Mouse (Mus musculus) testis, adult 2 months (tissue): ENCODE data around the gene Mtf2. TPM values are rescaled to one million over a fixed set of nuclear protein-coding genes. Genes with fewer than 3 reads are reported as not detected.
"Not testable (repeated sequence)": the region's sequence is repeated elsewhere in the genome, so short reads cannot be mapped to it uniquely, and the experiment has no call there.

Source experiments
- H3K27ac ChIP-seq: fragments of 200-500 bp; 2 replicates; pipeline ENCODE4 v1.5.1; 2012; ENCODE audit warnings: low read depth, low read length; ENCODE audit not compliant: control insufficient read depth, insufficient read depth
- H3K27me3 ChIP-seq: fragments of 200-500 bp; 2 replicates; pipeline ENCODE4 v1.6.1; 2012; ENCODE audit warnings: mild to moderate bottlenecking, low read length, moderate library complexity; ENCODE audit not compliant: control insufficient read depth, insufficient read depth
- H3K36me3 ChIP-seq: fragments of 200-500 bp; 2 replicates; pipeline ENCODE4 v1.6.1; 2012; ENCODE audit warnings: mild to moderate bottlenecking, low read length; ENCODE audit not compliant: control insufficient read depth, insufficient read depth
- H3K4me1 ChIP-seq: fragments of 200-500 bp; 2 replicates; pipeline ENCODE4 v1.6.1; 2012; ENCODE audit warnings: low read length; ENCODE audit not compliant: control insufficient read depth, insufficient read depth
- H3K4me3 ChIP-seq: fragments of 200-500 bp; 2 replicates; pipeline ENCODE4 v1.5.1; 2012; ENCODE audit warnings: low read depth, mild to moderate bottlenecking, low read length, moderate library complexity, mixed read lengths; ENCODE audit not compliant: control insufficient read depth
- CTCF ChIP-seq: fragments of 200-500 bp; IDR thresholded peaks from 2 replicates; pipeline ENCODE4 v1.5.1; 2012; ENCODE audit warnings: low read depth, mild to moderate bottlenecking, inconsistent platforms, low read length, moderate library complexity; ENCODE audit not compliant: control insufficient read depth, insufficient read depth, insufficient replicate concordance
- POLR2A ChIP-seq: fragments of 200-500 bp; IDR thresholded peaks from 2 replicates; pipeline ENCODE4 v1.6.1; 2012; ENCODE audit warnings: low read depth, mild to moderate bottlenecking, inconsistent platforms, low read length, moderate library complexity; ENCODE audit not compliant: control insufficient read depth
- polyA plus RNA-seq: library from polyadenylated mRNA; depleted of rRNA; stranded (reverse); fragments of >200 nt; gene quantifications from 2 replicates; pipeline ENCODE4 v1.2.3, GENCODE M21; 2012

The Mtf2 gene
- polyA plus RNA-seq, 1 experiment = 39.7 TPM

DNA sequence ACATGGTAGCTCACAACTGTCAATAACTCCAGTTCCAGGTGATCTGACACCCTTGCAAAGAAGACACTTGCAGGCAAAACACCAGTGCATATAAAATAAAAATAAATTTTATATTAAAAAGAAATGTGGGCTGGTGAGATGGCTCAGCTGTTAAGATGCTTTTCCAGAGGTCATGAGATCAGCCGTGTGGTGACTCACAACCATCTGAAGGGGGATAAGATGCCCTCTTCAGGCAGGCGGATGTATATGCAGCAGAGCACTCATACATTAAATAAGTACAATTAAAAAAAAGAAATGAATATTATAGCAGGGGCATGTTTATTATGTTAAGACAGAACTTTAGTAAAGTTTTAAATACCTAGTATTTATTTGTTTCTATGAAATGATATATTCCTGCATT, 16.9 kb downstream of the Mtf2 start:
- TF ChIP-seq POLR2A (no peak), CTCF (no peak)
- Histone ChIP-seq H3K36me3 (no peaks in the 10 kb centered on the region), H3K27ac (no peak overlapping the region), H3K4me3 (no peak overlapping the region), H3K27me3 (no peaks in the 10 kb centered on the region), H3K4me1 (no peaks in the 10 kb centered on the region)

DNA sequence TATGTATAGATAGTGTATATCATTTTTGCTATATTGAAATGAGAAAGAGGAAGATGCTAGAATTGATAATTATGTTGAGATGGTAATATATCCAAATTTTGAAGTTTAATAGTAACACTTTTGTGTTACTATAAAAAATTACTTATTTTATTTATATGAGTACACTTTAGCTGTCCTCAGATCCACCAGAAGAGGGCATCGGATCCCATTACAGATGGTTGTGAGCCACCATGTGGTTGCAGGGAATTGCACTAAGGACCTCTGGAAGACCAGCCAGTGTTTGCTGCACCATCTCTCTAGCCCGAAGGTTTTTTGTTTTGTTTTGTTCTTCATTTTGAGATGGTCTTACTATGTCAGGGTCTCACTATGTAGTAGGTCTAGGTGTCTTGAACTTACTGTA, 20.0 kb downstream of the Mtf2 start:
- H3K36me3 ChIP-seq = no peaks in the 10 kb centered on the region; the same call in 1 of the 2 replicates
- H3K4me3 ChIP-seq = no peak overlapping the region
- H3K27ac ChIP-seq = no peak overlapping the region
- no peaks in the 10 kb centered on the region for H3K27me3 ChIP-seq
- no peaks in the 10 kb centered on the region for H3K4me1 ChIP-seq
- no peak for TF ChIP-seq POLR2A
- no peak for TF ChIP-seq CTCF

- not testable (repeated sequence) for H3K36me3 ChIP-seq
Measured at GRCm38 (mm10) chr5:108092731-108093130, 27.3 kb downstream of the Mtf2 start.

DNA sequence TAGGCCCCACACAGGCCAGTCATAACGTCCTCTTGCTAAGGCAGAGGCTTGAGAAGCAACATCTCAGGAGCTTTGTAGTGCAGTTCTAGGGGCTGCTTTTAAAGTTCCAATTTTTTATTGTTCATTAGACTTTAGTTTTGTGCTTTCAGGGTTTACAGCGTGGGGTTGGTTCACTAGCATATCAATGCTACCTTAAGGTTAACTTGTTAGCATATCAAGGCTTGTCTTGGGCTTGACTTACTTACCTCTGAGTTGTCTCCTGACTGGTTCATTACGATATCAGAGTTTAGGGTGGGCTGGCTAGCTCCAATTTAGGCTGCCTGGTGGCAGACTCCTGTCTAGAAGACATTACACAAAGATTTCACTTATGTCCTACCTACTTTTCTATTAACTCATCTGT, 32.2 kb downstream of the Mtf2 start:
- H3K27ac ChIP-seq = no peak overlapping the region
- H3K4me1 ChIP-seq = no peaks in the 10 kb centered on the region

More at GRCm38 (mm10) chr5:108092731-108093130, 27.3 kb downstream of the Mtf2 start:
- H3K4me3 ChIP-seq, H3K4me1 ChIP-seq, H3K27ac ChIP-seq, H3K27me3 ChIP-seq: not testable (repeated sequence)

GRCm38 (mm10) chr5:108100196-108100595, 34.7 kb downstream of the Mtf2 start:
- TF ChIP-seq CTCF = no peak
- TF ChIP-seq POLR2A = no peak
- H3K4me1 ChIP-seq = no peaks in the 10 kb centered on the region
- no peaks in the 10 kb centered on the region for H3K27me3 ChIP-seq
- no peak overlapping the region for H3K4me3 ChIP-seq
- no peak overlapping the region for H3K27ac ChIP-seq
- peaks cover 2% of the 10 kb centered on the region for H3K36me3 ChIP-seq

More for the DNA sequence above, 32.2 kb downstream of the Mtf2 start:
- Histone ChIP-seq H3K27me3 (no peaks in the 10 kb centered on the region), H3K4me3 (peak overlapping the region; percentile 20), H3K36me3 (no peaks in the 10 kb centered on the region; the same call in 1 of the 2 replicates)
- TF ChIP-seq CTCF (no peak), POLR2A (no peak)

DNA sequence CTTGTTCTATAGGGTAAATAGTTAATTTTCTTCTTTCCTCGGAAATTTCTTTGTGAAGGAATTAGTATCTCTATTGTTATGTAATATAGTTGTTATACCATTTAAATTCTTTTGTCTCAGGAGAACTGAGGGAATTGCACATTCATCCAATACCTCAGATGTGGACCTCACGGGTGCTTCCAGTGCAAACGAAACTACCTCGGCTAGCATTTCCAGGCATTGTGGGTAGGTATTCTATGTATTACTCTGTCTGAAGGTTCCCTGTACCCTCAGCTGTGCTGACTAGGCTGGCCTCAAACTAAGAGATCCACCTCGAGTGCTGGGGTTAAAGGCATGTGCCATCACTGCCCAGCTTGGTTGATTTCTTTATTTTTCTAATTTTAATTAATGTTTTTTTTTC, 38.8 kb downstream of the Mtf2 start:
- H3K27me3 ChIP-seq = no peaks in the 10 kb centered on the region
- H3K4me1 ChIP-seq = no peaks in the 10 kb centered on the region
- no peak for TF ChIP-seq CTCF
- no peak for TF ChIP-seq POLR2A
- H3K36me3 ChIP-seq = peaks cover 3% of the 10 kb centered on the region
- H3K4me3 ChIP-seq = no peak overlapping the region
- H3K27ac ChIP-seq = no peak overlapping the region

- no peaks in the 10 kb centered on the region for H3K4me1 ChIP-seq
- TF ChIP-seq CTCF (no peak), POLR2A (no peak)
- H3K27ac ChIP-seq = no peak overlapping the region
- no peaks in the 10 kb centered on the region for H3K27me3 ChIP-seq
- peaks cover 2% of the 10 kb centered on the region for H3K36me3 ChIP-seq
- H3K4me3 ChIP-seq = no peak overlapping the region
Measured at GRCm38 (mm10) chr5:108109346-108109745, 43.9 kb downstream of the Mtf2 start.

DNA sequence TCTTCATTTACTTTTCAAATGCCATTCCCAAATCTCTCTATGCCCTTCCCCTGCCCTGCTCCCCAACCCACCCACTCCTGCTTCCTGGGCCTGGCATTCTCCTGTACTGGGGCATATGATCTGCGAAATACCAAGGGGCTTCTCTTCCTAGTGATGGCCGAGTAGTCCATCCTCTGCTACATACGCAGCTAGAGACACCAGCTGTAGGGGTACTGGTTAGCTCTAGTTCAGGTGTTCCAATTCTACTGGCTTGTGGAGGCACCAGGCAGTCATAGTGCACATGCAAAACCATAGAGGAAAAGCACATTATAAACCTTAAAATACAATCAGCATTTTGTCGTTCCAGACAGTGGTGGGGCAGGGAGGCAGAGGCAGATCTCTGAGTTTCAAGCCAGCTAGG, 52.2 kb downstream of the Mtf2 start:
- Histone ChIP-seq H3K27ac (no peak overlapping the region), H3K36me3 (no peaks in the 10 kb centered on the region), H3K4me3 (no peak overlapping the region), H3K27me3 (no peaks in the 10 kb centered on the region), H3K4me1 (no peaks in the 10 kb centered on the region)
- TF ChIP-seq CTCF (no peak), POLR2A (no peak)
